Mouse (Mus musculus): Measurements from ENCODE around the gene Rbpj.

DNA sequence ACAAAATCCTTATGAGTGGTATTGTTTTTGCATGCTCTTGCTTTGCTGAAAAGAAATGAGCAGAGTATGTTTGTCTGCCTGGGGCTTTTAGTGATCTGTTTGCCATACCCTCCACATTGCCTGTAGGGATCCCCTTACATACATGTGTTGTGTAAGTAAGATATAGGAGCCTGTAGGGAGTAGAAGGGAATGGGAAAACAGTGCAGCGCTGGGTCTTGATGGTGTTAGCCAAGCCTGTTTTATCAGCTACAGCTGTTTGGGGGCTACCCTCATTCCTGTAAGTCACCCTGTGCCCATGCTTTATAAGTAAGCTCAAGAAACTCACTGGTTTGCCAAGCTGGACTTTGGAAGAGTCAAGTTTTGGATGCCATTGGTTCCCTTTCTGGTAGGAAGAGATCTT lies 152.9 kb downstream of the Rbpj start:
- TF ChIP-seq CTCF (IDR thresholded peaks at IDR 0.05; ENCODE audit: low read depth, low read length) (no peak), POLR2A (IDR thresholded peaks at IDR 0.05; ENCODE audit: extremely low read depth, insufficient read depth, low read length) (no peak)

Measured in liver, adult 2 months (tissue).